Mouse (Mus musculus) lung, adult 2 months (tissue): ENCODE results near the gene Vsir. TPM values are rescaled to one million over a fixed set of nuclear protein-coding genes. Genes with fewer than 3 reads are reported as not detected.

Source experiments
- DNase-seq: peaks from one replicate; pipeline ENCODE4 v3.0.0; 2022
- H3K4me1 ChIP-seq: fragments of 200-500 bp; 2 replicates; pipeline ENCODE4 v1.6.1; 2011; ENCODE audit warnings: low read length; ENCODE audit not compliant: control insufficient read depth, insufficient read depth
- H3K4me3 ChIP-seq: fragments of 200-500 bp; replicated peaks from 2 replicates; pipeline ENCODE3; 2011; ENCODE audit warnings: low read depth, mild to moderate bottlenecking, control low read depth, low read length; ENCODE audit errors: extremely low read depth
- CTCF ChIP-seq: fragments of 200-500 bp; IDR thresholded peaks from 2 replicates; pipeline ENCODE4 v1.5.1; 2011; ENCODE audit warnings: mild to moderate bottlenecking, low read length, control low read depth; ENCODE audit not compliant: insufficient read depth
- POLR2A ChIP-seq: fragments of 200-500 bp; IDR thresholded peaks from 2 replicates; pipeline ENCODE4 v1.6.1; 2011; ENCODE audit warnings: low read depth, mild to moderate bottlenecking, control low read depth, low read length, borderline replicate concordance; ENCODE audit errors: extremely low read depth
- WGBS: fragments of 180-500 bp; shearing (Covaris S2); methylation state at CpG from one replicate; pipeline ENCODE4 v1.1.7; 2018; 5-methylcytosine and 5-hydroxymethylcytosine counted together
- polyA plus RNA-seq: library from polyadenylated mRNA; depleted of rRNA; stranded (reverse); fragments of >200 nt; gene quantifications from 2 replicates; pipeline ENCODE4 v1.2.3, GENCODE M21; 2012

Vsir gene
- polyA plus RNA-seq, 1 experiment = 87.9 TPM

- WGBS = 73% methylated on average over 5 of the region's 5 CpGs
- TF ChIP-seq CTCF (no peak), POLR2A (no peak)
- H3K4me1 ChIP-seq = no peaks in the 10 kb centered on the region
- H3K4me3 ChIP-seq = no peak overlapping the region
- no peak for DNase-seq
These were observed 49.0 kb downstream of the Vsir start for GRCm38 (mm10) chr10:60395605-60396004.

- no peak for TF ChIP-seq CTCF
- TF ChIP-seq POLR2A = no peak
- 72% methylated on average over 10 of the region's 10 CpGs for WGBS
These were observed 51.6 kb downstream of the Vsir start for GRCm38 (mm10) chr10:60398051-60398814.

DNA sequence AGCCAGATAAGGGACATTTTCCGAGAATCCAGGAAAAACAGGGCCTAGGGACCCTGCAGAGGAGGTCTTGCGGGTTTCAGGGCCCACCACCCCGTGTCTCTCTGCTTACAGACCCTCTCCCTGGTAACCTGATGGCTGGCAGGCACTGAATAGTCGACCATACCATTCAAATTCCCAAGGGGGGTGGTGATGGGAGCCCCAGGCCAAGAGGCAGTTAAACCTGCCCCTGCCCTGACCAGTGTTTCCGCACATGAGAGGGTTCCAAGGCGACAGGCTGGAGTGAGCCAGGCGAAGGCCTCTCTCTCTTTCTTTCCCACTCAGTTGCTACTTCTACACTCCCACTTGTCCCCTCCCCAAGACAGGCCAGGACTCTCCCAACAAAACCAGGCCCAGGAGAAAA is 52.8 kb downstream of the Vsir start, which contains the start of gene Gm17455:
Gene Gm17455, plus strand, starts transcription at position 278 of the 400 bp plus-strand sequence.
- WGBS = 70% methylated on average over 7 of the region's 7 CpGs
- DNase-seq = no peak
- no peak within 1 kb of the TSS for H3K4me3 ChIP-seq
- no peaks in the 10 kb centered on the region for H3K4me1 ChIP-seq
- no peak for TF ChIP-seq CTCF

More at GRCm38 (mm10) chr10:60398051-60398814, 51.6 kb downstream of the Vsir start:
- H3K4me3 ChIP-seq = no peak overlapping the region
- H3K4me1 ChIP-seq = no peaks in the 10 kb centered on the region
- DNase-seq = no peak

DNA sequence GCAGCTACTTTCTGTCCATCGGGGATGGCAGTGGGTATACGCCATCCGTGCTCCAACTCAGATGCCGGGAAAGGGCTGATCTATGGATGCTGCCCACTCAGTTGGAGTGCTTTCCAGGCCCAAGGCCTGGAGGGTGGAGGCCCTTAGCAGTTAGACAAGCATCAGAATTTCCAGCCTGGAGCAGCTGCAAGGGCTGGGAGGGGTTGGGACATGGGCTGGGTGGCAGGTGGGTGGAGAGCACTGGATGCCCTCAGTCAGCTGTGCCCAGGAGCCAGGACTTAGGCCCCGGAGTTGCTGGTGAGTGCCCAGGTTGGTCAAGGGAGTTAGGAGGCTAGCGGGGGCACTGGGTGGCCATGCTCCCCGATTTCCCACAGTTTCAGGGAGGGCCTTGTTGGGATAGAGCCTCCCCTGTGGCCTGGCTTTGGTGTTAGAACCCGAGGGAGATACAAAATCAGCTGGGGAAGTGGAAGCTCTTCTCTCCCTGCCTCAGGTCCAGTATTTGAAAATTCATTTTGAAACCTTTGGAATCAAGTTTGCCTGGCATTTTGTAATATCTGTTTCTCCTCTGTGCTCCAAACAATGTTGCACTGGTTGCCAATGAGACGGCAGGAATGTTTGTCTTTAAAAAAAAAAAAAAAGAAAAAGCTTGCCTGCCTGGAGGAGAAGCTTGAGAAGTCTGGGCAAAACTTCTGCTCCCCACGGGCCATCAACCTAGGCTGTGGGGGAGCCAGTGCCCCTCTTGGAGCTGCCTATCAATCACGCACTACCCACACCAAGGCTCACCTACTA is 54.0 kb downstream of the Vsir start:
- Histone ChIP-seq H3K4me1 (no peaks in the 10 kb centered on the region), H3K4me3 (no peak overlapping the region)
- DNase-seq = no peak
- WGBS = 76% methylated on average over 11 of the region's 11 CpGs
- TF ChIP-seq POLR2A = no peak
- TF ChIP-seq CTCF = no peak

- TF ChIP-seq CTCF = no peak
- TF ChIP-seq POLR2A = no peak
- no peak overlapping the region for H3K4me3 ChIP-seq
- H3K4me1 ChIP-seq = no peaks in the 10 kb centered on the region
- WGBS = 32% methylated on average over 7 of the region's 7 CpGs
- no peak for DNase-seq
These were observed 59.0 kb downstream of the Vsir start for GRCm38 (mm10) chr10:60405460-60406177.

DNA sequence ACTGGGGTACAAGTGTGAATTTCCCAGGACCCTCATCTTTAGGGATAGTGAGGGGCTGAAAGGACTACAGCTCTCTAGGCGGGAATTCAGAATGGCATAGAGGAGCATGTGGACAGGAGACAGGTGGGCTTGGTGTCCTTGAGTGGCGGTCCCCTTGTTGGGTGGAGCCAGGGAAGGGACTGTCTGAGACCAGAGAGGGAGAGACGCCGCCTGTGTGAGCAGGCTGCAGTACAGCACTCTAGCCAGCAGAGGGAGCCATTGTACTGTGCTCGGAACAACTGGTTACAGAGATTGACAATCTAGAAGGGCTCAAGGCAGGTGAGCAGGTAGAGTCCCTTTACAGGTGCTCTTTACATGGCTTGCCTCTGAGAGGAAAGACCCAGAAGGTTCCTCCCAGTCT is 61.2 kb downstream of the Vsir start:
- Histone ChIP-seq H3K4me1 (no peaks in the 10 kb centered on the region), H3K4me3 (no peak overlapping the region)
- WGBS = 8% methylated on average over 5 of the region's 5 CpGs
- TF ChIP-seq CTCF (peak; percentile 99), POLR2A (no peak)
- DNase-seq = peak; percentile 60

- no peak for DNase-seq
- TF ChIP-seq CTCF (peak; percentile 44; the same call in 1 of the 2 replicates), POLR2A (no peak)
- H3K4me3 ChIP-seq = no peak overlapping the region
- WGBS = 20% methylated on average over 5 of the region's 5 CpGs
- no peaks in the 10 kb centered on the region for H3K4me1 ChIP-seq
These were observed 65.1 kb downstream of the Vsir start for GRCm38 (mm10) chr10:60411794-60412193.

DNA sequence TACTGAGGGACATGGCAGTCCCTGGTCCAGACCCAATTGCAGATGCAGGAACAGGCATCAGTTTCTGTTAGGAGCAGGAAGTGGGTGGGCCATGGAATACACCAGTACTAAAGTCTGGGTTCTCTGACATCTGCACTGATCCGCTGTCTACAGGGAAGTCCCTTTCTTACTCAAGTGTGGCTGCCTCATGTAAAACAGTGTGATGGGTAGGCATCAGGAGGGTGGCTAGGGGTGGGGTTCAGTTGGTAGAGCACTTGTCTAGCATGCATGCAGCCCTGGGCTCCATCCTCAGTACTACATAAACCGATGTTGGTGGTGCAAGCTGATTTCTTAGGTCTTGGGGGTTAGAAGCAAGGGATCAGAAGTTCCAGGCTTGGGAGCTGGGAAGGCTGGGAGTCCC is 67.1 kb downstream of the Vsir start:
- 76% methylated on average over 2 of the region's 2 CpGs for WGBS
- H3K4me1 ChIP-seq = no peaks in the 10 kb centered on the region
- no peak for DNase-seq
- TF ChIP-seq POLR2A (no peak), CTCF (no peak)
- no peak overlapping the region for H3K4me3 ChIP-seq

DNA sequence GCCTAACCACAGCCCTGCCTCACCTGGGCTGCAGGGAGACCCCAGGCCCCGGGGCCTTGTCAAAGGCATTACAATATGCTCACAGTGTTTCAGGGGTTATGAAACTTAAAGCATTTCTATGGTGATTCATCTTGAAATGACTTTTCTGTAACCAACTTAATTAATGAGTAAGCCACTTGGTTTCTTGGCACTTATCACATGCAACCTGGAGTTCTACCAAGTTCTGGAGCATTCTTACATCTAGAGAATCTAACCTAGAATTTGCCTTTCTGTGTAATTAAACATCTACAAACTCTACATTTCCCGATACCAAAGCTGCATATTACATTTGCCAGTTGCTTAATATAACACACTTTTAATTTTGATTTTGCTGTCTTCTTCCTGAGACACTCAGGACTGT is 70.4 kb downstream of the Vsir start:
- WGBS = 67% methylated on average over 2 of the region's 2 CpGs
- no peak for DNase-seq
- no peak for TF ChIP-seq CTCF
- TF ChIP-seq POLR2A = no peak
- H3K4me1 ChIP-seq = no peaks in the 10 kb centered on the region
- H3K4me3 ChIP-seq = no peak overlapping the region

GRCm38 (mm10) chr10:60418137-60418536 is 71.5 kb downstream of the Vsir start:
- TF ChIP-seq CTCF = peak; percentile 86
- TF ChIP-seq POLR2A = no peak
- no peak overlapping the region for H3K4me3 ChIP-seq
- peak; percentile 62 for DNase-seq
- no peaks in the 10 kb centered on the region for H3K4me1 ChIP-seq
- WGBS = 27% methylated on average over 3 of the region's 3 CpGs
